Mouse (Mus musculus): ENCODE measurements around the gene Bsn.
"Not testable (repeated sequence)": the region's sequence is repeated elsewhere in the genome, so short reads cannot be mapped to it uniquely, and the experiment has no call there.

Bsn gene

DNA sequence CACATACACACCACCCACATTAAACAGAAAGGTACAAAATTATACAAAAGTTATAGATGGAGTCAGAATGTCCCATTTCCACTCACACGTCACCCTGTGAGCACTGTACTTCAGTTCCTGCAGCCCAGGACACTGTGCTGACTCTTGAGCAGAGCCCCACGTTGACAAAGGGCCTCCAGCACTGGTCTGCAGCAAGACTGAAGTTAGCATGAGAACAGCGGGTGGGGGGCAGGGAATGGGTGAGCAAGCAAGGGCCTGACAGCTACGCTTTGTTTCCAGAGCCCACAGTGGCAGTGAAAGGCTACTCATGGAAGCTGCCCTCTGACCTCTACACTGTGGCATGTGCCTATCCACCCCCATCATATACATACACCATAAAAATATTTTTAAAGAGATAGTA lies 40.4 kb downstream of the Bsn start:
- DNase-seq (ENCODE audit: extremely low spot score): peak; percentile 12

DNA sequence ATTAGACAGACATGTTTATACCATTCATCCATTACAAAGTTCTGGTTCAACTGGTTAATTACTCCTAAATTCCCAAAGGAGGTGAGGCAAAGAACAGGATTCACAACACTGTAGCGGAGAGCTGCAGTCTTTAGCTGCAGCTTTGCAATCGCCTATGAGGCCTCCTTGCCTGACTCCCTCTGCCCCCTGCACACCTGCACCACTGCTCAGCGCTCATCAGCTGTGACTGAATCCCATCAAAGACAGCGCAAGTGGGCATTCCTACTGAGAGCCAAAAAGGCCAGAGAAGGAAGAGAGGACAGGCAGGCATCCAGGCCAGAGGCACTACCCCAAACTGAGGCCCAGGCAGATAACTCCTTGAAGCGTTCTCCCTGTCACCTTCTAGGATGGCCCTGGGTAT lies 42.6 kb downstream of the Bsn start:
- DNase-seq (ENCODE audit: extremely low spot score): no peak

DNA sequence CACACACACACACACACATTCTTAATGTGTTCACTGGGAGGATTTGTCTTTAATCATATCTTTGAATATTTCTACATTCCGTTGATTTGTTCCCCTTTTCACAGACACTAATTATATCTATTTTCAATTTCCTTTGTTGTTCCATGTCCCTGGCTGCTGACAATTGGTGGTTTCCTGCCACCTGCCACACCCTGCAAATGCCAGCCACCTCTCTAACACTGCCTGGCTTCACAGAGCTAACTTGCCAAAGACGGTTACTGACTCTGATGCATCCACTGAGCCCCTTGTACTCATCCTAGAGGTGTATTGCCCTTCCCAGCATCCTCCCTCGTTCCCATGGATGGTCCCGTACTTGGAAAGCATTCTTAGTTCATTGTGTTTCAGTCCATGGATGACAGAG lies 43.7 kb downstream of the Bsn start:
- no peak for DNase-seq (ENCODE audit: extremely low spot score)

DNA sequence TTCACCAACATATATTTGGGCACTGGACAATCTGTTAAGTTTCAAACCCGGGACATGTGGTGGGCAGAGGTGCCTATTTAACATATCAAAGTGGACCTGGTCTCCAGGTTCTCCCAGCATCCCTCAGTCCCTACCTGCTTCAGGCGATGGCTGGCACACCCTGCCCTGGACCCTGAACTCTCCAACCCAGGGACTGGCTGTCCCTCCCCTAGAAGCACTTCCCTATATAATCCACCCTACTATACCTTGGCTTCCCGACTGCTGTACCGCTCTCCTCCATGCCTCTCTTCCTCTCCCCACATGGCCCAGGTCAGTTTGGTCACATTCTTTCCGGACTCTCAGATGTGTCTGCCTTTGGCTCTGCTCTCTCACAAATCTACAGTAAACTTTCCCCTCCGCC lies 44.4 kb downstream of the Bsn start:
- no peak for DNase-seq (ENCODE audit: extremely low spot score)

DNA sequence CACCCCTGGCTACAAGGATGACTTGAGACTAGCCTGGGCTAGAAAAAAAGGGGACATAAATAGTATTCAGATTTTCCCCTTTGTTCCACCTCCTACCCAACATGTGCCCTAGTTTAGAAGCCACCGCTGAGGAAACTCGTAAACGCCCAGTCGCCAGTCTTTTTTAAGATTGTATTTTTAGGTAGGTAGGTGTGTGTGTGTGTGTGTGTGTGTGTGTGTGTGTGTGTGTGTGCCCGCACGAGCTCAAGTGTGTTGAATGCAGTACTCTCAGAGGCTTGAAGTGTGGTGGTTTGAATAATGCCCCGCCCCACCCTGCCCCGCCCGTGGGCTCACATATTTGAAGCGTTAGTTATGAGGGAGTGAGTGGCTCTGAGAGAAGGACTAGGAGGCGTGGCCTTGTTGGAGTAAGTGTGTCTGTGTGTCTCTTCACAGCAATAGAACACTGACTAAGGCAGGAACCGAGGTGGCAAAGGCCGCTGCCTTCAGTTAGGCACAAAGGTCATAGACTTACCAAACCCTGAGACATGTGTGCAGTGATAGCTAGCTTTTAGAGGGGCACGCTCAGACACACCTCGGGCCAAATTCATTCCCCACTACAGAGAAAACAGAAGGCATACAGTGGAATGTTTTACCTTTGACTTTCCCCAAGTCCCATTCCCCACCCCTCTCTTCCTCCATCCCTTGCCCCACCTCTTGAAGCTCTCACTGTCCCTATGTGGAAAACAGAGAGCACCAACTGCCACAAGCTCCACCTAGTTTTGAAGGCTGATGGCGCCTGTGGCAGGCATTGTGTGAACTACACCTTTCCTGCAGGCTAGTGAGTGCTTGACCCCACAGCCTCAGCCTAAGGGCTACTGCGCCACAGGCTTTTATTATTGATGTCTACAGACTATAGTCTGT lies 45.6 kb downstream of the Bsn start:
- no peak for DNase-seq (ENCODE audit: extremely low spot score)

DNA sequence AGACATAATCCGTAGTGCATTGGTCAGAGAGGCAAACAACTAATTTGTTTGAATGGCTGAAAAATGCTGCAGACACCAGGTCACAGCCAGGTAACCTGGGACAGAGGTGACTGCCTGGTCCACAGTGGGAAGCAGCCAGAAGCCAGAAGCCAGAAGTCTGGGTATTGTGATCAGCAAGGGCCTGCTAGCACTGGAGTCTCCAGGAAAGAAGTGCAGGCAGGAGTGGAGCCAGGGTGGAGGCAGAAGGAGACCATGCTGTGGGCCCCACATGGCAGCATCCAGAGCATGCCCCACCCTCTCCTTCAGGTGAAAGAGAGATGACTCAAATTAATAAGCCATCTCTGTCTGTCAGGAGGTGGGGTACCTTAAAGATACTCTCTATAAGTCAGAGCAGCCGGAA lies 46.7 kb downstream of the Bsn start:
- no peak for DNase-seq (ENCODE audit: extremely low spot score)

DNA sequence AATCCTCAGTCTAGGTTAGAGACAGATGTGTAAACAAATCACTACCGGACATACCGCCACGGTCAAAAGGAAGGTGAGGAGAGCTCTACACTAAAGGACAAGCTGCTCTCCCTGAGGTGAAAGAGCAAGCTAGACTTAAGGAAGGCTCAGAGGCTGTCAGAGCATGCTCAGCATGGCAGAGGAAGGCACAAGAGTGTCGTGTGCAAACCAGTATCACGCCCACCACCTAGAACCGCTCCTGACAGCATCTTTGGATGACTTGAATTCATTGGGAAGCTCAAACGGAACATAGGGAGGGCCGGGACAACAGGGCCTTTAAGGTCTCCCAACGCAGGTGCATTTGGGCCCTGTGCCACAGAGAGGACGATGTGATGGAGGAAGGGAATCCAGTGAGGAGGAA lies 48.8 kb downstream of the Bsn start:
- no peak for DNase-seq (ENCODE audit: extremely low spot score)

DNA sequence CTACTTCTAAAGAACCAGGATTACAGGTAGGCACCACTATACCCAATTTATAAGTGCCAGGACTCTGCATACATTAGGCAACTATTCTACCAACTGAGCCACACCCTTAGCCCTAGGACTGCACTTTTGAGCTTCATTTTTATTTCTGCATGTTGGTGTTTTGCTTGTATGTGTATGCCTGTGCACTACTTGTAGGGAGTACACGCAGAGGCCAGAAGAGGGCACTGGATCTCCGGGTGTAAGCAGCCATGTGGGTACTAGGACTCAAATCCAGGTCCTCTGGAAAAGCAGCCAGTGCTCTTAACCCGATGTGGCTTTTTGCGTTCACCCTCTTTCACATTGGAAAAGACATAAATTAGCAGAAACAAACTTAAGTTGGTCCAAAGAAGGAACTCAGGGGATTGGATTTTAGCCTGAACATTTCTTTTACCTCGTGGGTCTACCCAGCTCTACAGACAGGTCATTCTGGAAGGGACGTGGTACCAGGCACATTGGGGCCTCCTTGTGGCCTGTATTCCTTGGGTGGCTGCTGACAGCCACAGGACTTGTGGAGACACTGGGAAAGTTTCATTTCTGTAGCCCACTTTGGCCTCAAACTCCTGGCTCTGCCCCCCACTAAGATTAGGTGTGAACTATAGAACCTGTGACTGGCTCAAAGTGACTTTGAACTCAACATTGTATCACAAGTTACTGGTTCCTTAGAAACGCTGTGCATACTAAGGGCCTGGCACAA lies 50.1 kb downstream of the Bsn start:
- no peak for DNase-seq (ENCODE audit: extremely low spot score)

DNA sequence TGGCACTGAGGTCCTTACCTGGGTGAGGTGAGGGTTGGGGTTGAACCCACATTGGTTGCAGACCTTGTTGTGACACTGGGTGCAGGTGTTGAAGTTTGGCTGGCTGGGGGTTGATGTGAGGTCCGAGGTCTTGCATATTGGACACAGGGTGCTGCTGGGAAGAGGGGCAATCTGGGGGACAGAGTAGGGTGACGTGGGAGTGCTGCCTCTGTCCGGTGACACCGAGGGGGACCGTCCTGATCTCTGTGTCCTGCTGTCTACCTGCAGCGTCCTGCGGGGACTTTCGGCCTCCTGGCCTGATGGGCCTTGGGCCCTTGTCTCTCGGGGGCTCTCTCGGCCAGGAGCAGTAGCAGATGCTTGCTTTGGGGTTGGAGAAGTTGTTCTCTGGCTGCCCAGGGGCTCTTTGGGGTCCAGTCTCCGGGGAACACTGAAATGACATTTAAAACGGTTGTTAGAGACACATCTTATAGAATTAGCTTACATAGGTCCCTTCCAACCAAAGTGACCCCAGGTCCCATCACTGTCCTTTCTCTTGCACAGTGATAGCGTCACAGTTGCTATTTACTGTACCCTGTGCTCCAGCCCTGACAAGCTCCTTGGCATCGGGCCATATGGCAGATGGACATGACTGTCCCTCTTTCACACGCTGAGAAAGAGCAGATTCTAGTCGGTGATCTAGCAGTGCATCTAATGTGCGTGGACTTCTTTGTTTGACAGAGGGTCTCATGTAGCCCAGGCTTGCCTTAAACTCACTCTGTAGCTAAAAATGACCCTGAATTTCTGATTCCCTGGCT lies 50.8 kb downstream of the Bsn start:
- no peak for DNase-seq (ENCODE audit: extremely low spot score)

DNA sequence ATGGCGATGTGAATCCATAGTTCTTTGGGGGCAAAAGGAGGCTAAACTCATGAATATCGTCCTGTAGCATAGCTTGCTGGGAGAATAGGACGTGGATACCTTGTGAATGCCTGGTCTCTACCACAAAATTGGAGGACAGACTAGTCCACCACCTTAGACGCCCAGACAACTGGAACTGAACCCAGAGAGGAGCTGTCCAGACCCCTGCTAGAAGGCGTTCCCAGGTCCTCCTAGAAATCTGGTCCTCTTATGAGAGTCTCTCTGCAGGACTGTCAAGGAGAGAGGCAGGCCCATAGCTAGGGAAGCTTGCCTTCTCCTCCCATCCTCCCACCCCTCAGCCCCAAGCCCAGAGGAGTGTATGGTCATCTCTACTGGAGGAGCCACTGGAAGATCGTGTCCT lies 52.1 kb downstream of the Bsn start:
- DNase-seq (ENCODE audit: extremely low spot score): no peak

DNA sequence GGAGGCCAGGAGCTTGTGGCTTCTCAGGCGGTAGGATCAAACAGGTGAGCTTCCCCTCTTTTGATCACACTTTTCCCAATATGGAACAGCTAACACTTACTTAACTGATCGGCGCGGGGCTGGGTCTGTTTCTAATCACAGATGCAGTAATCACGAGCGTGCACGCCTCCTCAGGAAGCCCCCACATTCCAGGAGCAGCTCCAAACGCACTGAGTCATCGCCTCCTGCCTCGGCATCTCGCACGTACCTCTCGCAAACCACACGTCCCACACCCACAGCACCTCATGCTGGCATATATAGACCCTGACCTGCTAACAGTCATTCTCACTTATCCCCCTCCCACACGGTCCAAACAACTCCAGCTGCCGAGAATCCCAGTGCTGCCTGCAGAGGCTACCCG lies 52.7 kb downstream of the Bsn start:
- DNase-seq (ENCODE audit: extremely low spot score): no peak

DNA sequence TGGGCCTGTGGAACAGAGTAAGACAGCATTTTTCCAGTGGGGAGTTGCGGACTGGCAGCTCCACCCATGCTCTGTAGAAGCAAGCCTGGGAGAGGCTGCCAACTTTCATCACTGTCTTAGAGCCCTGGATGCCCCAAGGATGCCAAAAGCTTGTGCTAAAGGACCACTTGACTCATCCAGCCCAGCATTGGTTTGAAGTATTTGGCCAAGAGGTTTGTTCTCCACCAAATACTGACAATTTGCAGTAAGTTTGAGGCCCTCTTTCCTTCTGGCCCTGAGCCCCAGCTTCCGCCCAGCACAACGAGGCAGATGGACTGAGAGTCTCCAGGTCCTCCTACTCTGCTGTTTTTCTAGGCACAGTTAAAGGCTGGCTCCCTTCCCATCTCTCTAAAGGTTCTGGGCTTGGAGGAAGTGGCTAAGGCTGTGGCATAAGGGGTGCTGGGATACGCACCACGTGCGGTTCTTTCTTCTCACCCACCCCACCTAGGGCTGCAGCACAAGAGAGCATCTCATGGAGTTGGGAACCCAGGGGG lies 53.2 kb downstream of the Bsn start:
- no peak for DNase-seq (ENCODE audit: extremely low spot score)

DNA sequence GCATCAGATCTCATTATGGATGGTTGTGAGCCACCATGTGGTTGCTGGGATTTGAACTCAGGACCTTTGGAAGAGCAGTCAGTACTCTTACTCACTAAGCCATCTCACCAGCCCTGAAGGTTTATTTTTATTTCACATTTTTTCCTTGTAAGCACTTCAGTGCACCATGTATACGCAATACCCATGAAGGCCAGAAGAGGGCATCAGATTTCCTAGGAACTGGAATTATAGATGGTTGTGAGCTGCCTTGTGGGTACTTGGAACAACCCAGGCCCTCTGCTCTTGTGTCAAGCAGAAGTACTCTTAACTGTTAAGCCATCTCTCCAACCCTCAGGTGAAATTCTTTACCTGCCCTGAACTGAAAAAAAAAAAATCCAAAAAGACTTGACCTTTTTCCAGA lies 54.0 kb downstream of the Bsn start:
- DNase-seq (ENCODE audit: extremely low spot score): peak; percentile 39

DNA sequence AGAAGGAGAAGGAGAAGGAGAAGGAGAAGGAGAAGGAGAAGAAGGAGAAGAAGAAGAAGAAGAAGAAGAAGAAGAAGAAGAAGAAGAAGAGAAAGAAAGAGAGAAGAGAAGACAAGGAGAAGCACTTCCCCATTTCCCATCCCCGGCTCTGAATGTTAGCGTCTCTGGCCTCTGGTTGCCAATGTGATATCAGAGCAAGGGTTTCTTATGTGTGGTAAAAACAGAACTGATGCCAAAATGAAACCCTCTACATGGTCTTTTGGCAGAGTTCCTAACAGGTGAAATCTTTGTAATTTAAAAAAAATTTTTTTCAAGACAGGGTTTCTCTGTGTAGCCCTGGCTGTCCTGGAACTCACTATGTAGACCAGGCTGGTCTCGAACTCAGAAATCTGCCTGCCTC lies 54.5 kb downstream of the Bsn start:
- DNase-seq (ENCODE audit: extremely low spot score): not testable (repeated sequence)

DNA sequence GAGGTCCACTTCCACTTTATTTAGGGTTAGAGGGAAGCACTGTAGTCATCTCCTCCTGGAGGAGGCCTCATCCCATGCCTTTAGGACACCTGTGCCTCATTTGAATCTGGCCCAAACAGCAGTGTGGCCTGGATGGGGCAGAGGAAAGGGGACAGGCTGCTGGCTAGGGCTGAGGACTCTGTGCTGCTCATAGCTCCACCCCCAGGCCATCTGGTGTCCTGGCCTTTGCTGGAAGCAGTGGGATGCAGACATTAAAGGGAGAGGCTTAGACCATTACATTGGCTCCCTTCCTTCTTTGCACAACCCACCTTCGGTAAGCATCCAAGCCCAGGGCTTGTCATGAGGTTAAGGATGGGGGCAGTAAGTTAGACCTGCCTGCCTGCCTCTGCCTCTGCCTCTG lies 56.7 kb downstream of the Bsn start:
- no peak for DNase-seq (ENCODE audit: extremely low spot score)

DNA sequence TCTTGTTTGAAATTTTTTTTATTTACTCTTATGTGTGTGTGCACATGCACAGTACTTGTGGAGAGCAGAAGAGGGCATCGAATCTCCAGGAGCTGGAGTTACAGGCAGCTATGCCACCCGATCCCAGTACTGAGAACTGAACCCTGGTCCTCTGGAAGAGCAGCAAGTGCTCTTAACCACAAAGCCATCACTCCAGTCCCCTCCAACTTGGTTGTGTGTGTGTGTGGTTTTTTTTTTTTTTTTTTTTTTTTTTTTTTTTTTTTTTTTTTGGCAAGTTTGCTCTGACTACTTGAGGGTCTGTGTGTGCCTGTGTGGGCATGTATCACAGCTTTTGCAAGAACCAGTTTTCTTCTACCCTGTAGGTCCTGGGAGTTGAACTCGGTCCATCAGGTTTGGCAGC lies 57.8 kb downstream of the Bsn start:
- DNase-seq (ENCODE audit: extremely low spot score): no peak

DNA sequence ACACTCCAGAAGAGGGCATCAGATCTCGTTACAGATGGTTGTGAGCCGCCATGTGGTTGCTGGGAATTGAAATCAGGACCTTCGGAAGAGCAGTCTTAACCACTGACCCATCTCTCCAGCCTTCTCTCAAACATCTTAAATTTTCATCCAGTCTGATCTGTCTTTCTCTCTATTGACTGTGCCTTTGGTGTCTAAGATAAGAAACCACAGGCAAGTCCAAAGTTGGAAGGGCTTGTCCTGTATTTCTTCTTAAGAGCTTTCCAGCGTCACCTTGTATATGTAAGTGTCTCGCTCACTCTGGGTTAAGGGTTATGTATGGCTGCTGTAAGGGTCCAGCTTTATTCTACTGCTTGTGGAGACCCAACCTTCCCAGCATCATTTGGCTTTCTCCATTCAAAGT lies 58.7 kb downstream of the Bsn start:
- no peak for DNase-seq (ENCODE audit: extremely low spot score)

DNA sequence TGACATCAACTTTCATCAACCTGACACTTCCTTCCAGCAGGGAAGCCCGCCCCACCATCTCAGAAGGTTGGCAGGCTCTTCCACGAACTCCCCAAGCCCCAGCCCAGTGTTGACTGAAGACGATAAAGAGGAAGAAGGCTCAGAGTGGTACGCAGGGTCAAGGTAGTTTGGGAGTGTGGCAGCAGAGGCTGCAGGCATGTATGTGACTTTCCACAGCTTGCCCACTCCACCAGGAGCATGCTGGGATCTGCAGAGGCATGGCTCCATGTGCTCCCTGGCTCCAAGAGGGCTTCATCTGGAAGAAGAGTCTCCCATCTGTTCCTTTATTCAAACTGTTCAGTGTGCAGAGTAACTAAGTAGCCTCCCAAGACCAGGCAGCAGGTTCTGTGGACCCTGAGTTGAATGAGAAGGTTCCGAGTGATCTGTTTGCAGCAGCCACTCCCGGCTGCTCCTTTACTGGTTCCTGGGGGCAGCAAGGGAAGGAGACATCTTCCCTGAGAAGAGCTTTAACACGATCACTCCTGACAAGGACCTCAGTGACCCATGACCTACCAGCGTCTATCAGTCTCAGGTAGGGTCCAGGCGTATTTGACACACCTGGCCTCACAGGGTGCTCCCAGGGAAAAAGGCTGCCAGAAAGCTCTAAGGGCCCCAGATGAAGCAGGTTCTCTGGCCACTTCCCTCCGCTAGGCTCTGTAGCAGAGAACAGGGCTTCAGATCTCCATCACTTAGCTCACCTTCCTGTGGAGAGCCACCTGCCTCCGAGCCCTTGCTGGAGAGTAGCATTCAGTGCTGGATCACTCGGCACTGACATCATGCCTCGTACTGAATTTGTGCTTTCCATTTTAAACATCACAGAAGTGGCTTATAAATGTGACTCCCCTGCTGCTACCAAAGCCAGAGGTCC lies 60.9 kb downstream of the Bsn start:
- no peak for DNase-seq (ENCODE audit: extremely low spot score)

DNA sequence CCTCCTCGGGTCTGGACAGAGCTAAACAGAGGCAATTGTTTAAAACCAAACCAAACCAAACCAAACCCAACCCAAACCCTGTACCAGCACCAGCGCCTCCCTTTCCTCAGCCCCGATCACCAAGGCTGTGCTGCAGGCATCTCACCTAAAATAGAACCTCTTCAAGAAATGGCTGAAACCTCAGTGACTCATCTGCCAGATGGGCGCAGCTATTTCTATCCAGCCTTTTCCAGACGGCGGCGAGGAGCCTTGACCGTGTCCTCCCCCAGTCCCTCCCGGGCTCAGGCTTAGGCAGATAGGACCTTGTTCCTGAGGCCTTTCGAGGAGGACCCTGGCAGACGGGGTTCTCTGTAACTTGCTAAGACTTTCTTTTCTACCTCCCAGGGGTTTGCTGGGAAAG lies 61.9 kb downstream of the Bsn start:
- no peak for DNase-seq (ENCODE audit: extremely low spot score)

DNA sequence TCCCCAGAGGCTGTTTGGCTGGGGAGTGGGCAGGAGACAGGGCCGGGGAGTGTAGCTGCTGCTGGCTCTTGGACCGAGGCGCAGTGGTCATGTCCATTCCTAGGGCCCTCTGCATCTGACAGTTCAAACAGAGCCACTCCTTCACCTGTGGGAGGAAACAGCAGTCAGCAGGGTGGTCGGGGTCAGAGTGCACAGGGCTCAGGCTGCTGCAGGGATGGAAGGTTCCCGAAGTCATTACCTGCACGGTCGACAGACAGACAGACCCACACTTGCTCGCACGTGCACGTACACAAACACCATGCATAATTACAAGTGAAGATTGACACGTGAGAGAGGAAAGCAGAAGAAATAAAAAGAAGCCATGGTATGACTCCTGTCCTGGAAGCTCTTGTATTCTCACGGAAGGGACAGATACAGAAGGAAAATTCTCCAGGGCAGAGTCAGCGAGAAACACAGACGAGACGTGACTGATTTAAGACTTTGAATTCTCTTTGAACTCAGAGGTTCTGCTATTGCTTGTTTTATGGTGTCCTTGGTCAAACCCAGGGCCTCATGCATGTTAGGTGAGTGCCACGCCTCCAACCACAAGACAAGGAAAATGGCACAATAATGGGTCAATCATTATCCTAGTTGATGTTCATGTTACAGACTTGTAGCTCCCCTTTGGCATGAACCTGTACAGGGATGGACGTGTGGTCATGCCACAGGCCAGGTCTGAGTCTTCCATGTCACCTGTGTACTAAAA lies 63.6 kb downstream of the Bsn start:
- no peak for DNase-seq (ENCODE audit: extremely low spot score)

DNA sequence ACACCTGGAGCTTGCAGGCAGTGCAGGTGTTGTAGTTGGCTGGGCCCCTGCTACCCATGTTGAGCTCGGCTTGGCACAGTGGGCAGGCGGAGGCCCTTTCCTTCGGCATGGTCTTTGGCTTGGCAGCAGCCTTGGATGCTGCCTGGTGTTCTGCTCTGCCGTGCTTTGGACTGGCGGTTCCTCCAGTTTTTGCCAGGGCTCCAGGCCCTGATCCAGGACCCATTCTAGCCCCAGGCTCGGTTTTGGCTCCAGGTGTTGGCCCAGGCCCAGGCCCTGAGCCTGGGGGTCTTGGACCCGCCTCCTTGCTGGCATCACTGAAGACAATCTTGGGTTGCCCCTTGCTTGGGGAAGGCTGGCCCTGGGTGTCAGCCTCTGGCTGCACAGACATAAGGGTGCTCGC lies 64.5 kb downstream of the Bsn start:
- DNase-seq (ENCODE audit: extremely low spot score): no peak
